Mouse (Mus musculus) CD4-positive, CD25-positive, alpha-beta regulatory T cell, adult 9 weeks (primary cell): Measurements from ENCODE around the gene Esf1. TPM values are rescaled to one million over a fixed set of nuclear protein-coding genes. Genes with fewer than 3 reads are reported as not detected.

ENCODE experiments used
- polyA plus RNA-seq: library from polyadenylated mRNA; unstranded; fragments of 100-300 nt; shearing (Covaris generic); gene quantifications from one replicate; pipeline ENCODE4 v1.2.1, GENCODE M21; 2017

Esf1 gene
- polyA plus RNA-seq, result 23.3 TPM

GRCm38 (mm10) chr2:140170127-140170802, at the start of gene Esf1, which contains the start of gene Ndufaf5:
Esf1 (minus strand) TSS chr2:140170564.
Ndufaf5 (plus strand) TSS chr2:140170649.

GRCm38 (mm10) chr2:140151743-140152142, 18.6 kb downstream of the Esf1 start, which contains the start of gene Gm17374:
Gm17374 (plus strand) TSS chr2:140152043.

Other genes starting within 250 kb of the Esf1 start
- gene Tasp1, start 103.8 kb downstream of the Esf1 start, polyA plus RNA-seq, result 117 TPM
- not detected for gene Gm17374, start 18.5 kb downstream of the Esf1 start, polyA plus RNA-seq
- 23.2 TPM for gene Ndufaf5, start 85 bp upstream of the Esf1 start, polyA plus RNA-seq
- gene Sel1l2, start 219.1 kb upstream of the Esf1 start, polyA plus RNA-seq, result not detected
- gene Macrod2, start 224.7 kb upstream of the Esf1 start, polyA plus RNA-seq, result 0.94 TPM